Mouse (Mus musculus) layer of hippocampus, adult 8-10 months (tissue): Measurements from ENCODE around the gene Bloc1s3. TPM values are rescaled to one million over a fixed set of nuclear protein-coding genes. Genes with fewer than 3 reads are reported as not detected.
"Not testable (repeated sequence)": the region's sequence is repeated elsewhere in the genome, so short reads cannot be mapped to it uniquely, and the experiment has no call there.

Experiments
- DNase-seq, 2 experiments: peaks; one replicate each; pipeline ENCODE4 v3.0.0; 2022; ENCODE audit warnings: low spot score in 2 of 2
- total RNA-seq, 4 experiments: library from RNA; stranded (reverse); gene quantifications; 2 replicates each; pipeline ENCODE4 v1.2.4; 2022

Gene Bloc1s3
- total RNA-seq, 4 experiments from 2014 or later: 4.7 to 6.7 (median 5.9) TPM

- DNase-seq: no peak
Measured at GRCm38 (mm10) chr7:19517652-19518365, 9.6 kb upstream of the Bloc1s3 start, which contains the start of gene Nkpd1. TSS of gene Nkpd1 (plus strand) at chr7:19517838.

DNA sequence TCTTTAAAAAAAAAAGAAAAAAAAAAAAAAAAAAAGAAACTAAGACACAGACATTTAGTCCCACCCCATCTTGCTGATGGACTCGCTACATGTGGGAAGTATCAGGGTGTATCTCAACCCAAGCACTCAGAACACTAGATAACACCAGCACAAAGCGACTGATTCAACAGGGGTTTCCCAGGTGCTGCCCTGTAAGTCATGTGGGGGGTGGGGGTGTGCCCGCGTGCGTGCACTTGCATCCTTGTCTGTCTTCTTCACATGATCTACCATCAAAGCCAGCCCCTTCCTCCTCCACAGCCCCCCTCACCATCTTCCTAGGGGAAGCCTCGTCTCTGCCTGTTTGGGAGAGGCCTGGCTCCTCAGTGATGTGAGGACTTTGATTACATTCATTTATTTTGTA is 4.2 kb upstream of the Bloc1s3 start:
- DNase-seq: no peak

DNA sequence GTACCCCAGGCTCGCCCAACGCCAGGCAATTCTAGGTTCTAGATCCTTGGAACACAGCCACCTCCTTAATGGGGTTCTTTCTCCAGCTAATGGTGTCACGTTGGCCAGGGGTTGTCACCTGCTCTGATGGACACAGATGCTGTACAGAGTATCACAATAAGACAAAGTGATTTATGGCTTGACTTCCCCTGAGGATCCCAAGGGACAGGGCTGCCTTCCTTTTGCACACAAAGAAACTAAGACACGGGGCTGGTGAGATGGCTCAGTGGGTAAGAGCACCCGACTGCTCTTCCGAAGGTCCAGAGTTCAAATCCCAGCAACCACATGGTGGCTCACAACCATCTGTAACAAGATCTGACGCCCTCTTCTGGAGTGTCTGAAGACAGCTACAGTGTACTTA is 3.8 kb upstream of the Bloc1s3 start:
- not testable (repeated sequence) for DNase-seq

DNA sequence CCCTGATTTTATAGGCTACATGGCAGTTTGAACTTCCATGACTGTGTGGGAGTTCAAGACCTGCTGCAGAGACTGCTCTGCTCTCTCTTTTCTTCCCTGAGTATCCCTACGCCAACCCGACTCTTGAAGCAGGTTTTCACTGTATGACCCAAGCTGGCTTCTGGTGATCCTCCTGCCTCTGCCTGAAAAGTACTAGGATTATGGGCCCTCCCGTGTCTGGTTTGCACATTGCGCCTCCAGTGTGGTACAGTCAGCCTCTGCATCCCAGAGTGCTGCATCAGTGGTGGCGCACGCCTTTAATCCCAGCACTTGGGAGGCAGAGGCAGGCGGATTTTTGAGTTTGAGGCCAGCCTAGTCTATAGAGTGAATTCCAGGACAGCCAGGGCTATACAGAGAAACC is 1.6 kb upstream of the Bloc1s3 start:
- DNase-seq: no peak

- DNase-seq: no peak
Measured at GRCm38 (mm10) chr7:19508924-19509568, 879 bp upstream of the Bloc1s3 start.

DNA sequence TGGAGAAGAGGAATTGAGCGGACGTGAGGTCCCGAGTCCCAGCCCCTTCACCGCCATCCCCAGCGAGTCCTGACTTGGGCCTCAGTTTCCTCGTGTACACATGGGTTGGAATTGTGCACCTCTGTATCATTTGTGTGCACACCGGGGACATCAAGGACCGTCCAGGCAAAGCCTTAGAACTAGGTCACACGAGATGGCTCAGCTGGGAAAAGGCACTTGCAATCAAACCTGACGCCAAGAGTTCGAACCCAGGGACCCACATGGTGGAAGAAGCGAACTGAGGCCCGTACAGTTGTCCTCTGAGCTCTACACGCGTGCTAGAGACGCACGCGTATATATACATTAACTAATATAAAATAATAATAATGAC is 570 bp downstream of the Bloc1s3 start:
- no peak for DNase-seq

GRCm38 (mm10) chr7:19506969-19507611 is 1.1 kb downstream of the Bloc1s3 start:
- DNase-seq: no peak

GRCm38 (mm10) chr7:19506326-19506725 is 1.8 kb downstream of the Bloc1s3 start:
- no peak for DNase-seq

DNA sequence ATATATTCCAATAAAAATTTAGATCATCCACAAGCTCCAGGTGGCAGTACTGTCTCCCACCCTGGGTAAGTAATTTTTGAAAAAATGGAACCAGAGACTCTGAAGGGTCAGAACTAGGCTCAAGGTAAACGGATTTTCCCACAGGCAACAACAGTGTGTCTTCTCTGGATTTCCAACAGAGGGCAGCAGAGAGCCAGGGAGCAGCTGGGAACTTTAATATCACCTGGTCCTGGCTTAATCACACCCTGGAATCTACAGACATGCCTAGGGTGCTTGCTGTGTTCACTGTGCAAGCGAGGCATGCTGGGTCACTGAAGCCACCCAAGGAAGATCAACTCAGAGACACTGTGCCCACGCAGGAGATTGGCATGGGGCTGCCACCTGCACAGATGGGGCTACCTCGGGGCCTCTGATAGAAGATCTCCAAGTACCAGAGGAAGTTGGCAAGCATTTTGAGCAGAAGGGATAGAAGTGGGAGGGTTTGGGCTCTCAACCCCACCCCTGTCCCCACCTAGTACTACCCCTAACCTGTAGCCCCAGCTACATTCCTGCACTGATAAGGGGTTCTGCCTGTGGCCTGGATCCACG is 4.6 kb downstream of the Bloc1s3 start:
- no peak for DNase-seq

- no peak for DNase-seq
Measured at GRCm38 (mm10) chr7:19501658-19502057, 6.5 kb downstream of the Bloc1s3 start.

DNA sequence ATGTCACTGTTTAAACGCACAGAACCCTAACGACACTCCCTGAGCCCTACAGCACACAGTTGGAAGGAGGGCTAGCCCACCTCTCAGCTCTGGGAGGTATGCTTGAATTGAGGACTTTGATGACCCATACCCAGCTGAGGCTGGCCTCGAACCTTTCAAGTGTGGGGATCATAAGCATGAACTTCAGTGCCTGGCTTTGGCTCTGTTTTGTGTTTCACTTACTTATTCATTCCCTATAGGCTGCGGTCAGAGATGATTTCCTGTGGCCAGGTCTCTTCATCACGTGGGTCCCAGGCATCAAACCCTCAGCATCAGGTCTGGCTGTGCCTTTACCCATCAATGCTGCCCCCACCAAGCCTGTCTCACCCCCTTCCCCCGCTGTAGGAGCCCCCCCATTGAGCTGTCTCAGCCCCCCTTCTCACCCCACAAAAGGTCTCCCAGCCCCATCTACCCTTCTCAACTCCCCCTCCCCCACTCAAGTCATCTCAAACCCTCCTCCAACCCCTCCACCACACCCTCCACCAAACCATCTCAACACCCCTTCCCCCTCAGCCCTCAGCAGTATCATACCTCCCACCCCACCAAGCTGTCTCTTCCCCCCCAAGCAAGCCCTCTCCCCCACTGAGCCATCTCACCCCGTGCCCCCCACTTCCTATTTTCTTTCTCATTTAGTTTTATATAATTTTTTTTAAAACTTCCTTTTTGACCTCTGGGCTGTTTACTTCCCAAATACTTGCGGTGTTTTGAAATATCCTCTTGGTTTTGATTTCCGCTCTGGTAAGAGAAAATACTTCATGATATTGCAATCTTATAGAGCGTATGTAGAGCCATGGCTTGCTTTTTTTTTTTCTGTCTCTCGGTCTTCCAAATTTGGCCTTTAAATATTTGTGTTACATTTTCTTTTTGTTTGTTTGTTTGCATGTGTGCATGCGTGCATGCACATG is 7.5 kb downstream of the Bloc1s3 start:
- no peak for DNase-seq

GRCm38 (mm10) chr7:19498326-19498725 is 9.8 kb downstream of the Bloc1s3 start:
- DNase-seq: no peak

GRCm38 (mm10) chr7:19496214-19496555 is 12.0 kb downstream of the Bloc1s3 start:
- DNase-seq: no peak

- DNase-seq: no peak
Measured at GRCm38 (mm10) chr7:19495521-19496213, 12.5 kb downstream of the Bloc1s3 start.

DNA sequence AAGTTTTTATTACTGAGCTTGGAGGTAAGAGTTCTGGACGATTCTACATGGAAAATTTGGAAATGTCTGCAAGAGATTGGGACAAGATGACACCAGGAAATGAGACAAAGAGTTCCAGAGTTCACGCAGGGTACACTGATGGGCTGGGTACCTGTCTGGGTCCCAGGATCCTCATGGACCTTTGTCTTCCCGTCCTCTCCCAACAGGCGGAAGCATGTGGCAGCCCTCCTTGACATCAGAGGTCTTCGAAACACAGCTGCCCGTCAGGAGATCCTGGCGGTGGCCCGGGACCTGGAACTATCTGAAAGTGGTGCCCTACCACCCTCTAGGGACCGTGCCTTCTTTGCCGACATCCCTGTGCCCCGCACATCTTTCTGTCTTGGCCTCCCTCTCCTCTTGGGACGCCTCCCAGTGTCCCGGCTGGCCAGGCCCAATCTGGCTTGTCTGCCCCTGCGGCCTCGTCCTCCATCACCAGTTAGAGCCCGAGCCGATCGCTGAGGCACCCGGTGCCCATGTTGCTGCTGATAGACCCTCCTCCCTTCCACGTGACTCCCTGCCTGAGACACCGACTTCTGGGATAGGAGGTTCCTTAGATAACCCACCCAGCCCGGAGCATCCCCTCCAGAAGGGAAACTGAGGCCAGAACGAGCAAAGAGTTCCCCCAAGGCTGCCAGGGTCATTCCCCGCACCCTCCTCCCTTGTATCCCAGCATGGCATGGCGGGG is 13.3 kb downstream of the Bloc1s3 start:
- no peak for DNase-seq

DNA sequence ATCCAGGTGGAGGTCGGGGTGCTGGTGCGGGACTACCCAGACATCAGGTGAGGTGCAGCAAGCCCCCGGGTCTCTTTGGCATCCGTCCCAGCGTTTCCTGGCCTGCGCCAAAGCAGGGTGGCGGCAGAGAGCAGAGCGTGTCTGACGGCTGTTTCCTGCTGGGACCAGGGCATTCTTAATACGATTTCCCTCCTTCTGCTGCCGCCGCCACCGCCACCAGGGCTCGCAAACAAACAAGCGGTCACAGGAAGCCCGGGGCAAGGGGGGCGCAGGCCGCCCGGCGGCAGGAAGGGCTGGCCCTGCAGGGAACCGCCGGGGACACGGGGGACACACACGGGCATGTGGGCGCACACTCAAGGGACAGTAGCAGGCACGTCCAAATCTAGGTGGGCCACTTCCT is 16.4 kb downstream of the Bloc1s3 start:
- DNase-seq: no peak

DNA sequence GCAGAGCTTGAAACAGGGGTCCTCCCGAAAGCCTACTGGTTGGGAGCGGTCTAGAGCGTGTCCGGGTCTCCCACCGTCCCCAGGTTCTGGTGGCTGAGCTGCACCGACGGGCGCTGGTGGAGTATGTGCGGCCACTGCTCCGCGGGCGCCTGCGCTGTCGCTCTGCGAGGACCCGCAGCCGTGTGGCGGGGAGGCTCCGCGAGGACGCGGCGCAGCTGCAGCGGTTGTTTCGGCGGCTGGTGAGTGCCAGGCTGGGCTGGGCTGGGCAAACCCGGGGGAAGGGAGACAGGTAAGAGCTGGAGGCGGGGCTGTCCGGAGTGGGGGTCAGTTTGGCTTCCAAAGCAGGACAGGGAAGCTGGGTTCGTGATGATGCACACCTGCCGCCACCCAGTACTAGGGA is 18.6 kb downstream of the Bloc1s3 start:
- DNase-seq: no peak

- no peak for DNase-seq
Measured at GRCm38 (mm10) chr7:19486549-19486948, 21.6 kb downstream of the Bloc1s3 start.

DNA sequence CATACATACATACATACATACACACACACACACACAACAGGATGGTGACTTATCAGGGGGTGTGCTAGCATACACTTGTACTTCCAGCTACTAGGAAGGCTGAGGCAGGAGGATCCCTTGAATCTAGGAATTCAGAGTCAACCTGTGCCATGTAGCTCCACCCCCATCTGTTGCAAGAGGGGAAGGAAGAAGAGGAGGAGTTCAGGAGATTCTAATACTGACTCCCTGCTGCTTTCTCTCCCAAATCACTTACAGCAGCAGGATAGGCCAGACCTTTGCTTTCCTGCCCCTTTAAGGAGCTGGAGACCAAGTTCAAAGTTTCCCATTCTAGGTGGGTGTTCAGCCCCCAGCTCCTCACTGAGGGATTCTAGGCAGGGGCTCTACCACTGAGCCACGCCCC is 22.7 kb downstream of the Bloc1s3 start:
- DNase-seq: no peak

DNA sequence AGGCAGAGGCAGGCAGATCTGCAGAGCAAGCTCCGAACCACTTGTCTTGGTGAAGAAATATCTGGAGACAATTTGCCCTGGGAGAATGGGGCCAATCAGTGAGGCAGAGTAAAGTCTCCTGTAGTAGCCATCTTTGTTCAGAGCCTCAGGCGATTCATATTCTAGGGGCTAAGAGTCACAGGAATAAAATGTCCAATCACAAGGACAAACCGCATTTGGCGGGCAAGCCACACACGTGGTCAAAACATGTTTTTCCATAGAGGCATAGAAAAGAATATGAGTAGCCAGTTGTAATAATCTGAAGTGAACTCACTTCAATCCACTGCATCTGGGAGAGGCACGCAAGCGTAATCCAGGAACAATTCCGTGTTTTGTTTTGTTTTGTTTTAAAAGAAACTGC is 24.9 kb downstream of the Bloc1s3 start:
- no peak for DNase-seq
